Mouse (Mus musculus): ENCODE data around the gene Bckdhb.

DNA sequence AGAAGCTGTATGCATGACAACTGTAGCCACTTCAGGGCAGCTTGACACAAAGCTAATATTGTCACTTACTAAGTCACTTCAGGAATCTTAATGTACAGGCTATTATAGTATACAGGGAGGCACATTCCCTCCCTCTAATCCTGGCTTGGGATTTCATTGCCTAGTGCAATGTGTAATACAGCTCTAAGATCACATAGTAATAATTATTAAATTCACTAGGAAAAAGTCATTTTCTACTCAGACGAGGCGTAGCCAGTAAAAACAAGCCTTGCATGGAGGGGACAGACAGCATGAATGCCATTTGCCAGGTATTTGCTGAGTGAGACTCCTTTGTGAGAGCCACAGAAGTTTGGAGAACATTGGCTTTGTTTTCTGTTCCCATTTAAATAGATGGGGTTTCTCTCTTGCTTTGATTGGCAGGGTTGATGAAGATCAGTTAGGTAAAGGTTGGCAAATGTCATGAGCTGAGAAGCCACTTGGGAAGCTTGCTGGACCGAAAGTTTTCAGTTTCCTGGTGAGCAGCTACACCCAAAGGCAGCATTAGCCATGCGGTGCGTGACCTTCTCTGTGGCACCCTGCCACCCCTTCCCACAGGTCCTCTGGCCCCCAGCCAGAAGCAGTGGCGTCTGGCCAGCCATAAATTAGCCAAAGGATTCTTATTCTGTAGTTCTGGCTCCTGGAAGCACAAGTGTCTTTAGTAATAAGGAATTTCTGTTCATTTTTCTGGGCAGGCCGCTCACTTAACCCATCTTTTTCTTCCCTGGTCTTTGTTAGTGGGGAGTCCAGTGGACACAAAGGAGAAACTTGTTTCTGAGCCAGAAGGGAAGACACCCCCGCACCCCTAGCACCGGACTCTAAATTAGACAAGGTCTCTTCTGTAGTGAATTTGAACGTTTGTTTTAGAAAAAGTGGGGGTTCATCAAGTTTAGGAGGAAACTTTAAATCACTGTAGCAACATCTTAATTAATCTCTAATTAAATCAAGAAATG, 37.4 kb downstream of the Bckdhb start:
- TF ChIP-seq EP300 (IDR thresholded peaks at IDR 0.05; ENCODE audit: insufficient read depth, low read depth, low read length), result no peak
- no peak for TF ChIP-seq CTCF (IDR thresholded peaks at IDR 0.05)

All from heart, adult 2 months (tissue).